Mouse (Mus musculus) gastrocnemius, postnatal 36 days (tissue): ENCODE measurements around the gene Hdgfl2. TPM values are rescaled to one million over a fixed set of nuclear protein-coding genes. Genes with fewer than 3 reads are reported as not detected.
A peak's percentile ranks its signal among the peaks of the same experiment; 100 is the strongest.
"Not testable (repeated sequence)": the region's sequence is repeated elsewhere in the genome, so short reads cannot be mapped to it uniquely, and the experiment has no call there.

Experiments
- DNase-seq, 2 experiments: peaks; one replicate each; pipeline ENCODE4 v3.0.0; 2022
- intact Hi-C: fragments of 180-260 bp; cut with DNase I; formaldehyde crosslinking; loops from one replicate; pipeline ENCODE4 v1.15.1; 2025
- total RNA-seq, 2 experiments: library from RNA; stranded (reverse); gene quantifications; 2 replicates each; pipeline ENCODE4 v1.2.3; 2021

Hdgfl2 gene
- total RNA-seq, 2 experiments from 2014 or later: 20.2 to 26.5 TPM

GRCm38 (mm10) chr17:56100811-56101210, 21.4 kb downstream of the Hdgfl2 start:
- intact Hi-C loops: no loop called here
- DNase-seq: peak in 1 of 2 experiments; percentile 39

- intact Hi-C loops: no loop called here
- no peak for DNase-seq
Observed at GRCm38 (mm10) chr17:56102158-56102557, 22.7 kb downstream of the Hdgfl2 start.

GRCm38 (mm10) chr17:56102927-56103326, 23.5 kb downstream of the Hdgfl2 start:
- DNase-seq: no peak
- intact Hi-C loops: no loop called here

- DNase-seq: no peak
- intact Hi-C loops: no loop called here
Observed at GRCm38 (mm10) chr17:56103465-56104285, 24.2 kb downstream of the Hdgfl2 start.

GRCm38 (mm10) chr17:56104821-56105220, 25.4 kb downstream of the Hdgfl2 start:
- intact Hi-C loops, DNase-seq: not testable (repeated sequence)

- DNase-seq, intact Hi-C loops: not testable (repeated sequence)
Observed at GRCm38 (mm10) chr17:56106436-56106835, 27.0 kb downstream of the Hdgfl2 start.

- no peak for DNase-seq
- intact Hi-C loops: no loop called here
Observed at GRCm38 (mm10) chr17:56106981-56107380, 27.5 kb downstream of the Hdgfl2 start.

GRCm38 (mm10) chr17:56107736-56108135, 28.3 kb downstream of the Hdgfl2 start:
- intact Hi-C loops: no loop called here
- no peak for DNase-seq

- intact Hi-C loops: no loop called here
- DNase-seq: peak; percentile 79 to 83
Observed at GRCm38 (mm10) chr17:56108334-56109044, 29.1 kb downstream of the Hdgfl2 start.

GRCm38 (mm10) chr17:56109219-56110051, 30.0 kb downstream of the Hdgfl2 start, which contains the start of gene Plin4:
TSS of gene Plin4 (minus strand) at chr17:56109803.
- peak; percentile 45 to 74 for DNase-seq
- intact Hi-C loops: no loop called here

GRCm38 (mm10) chr17:56110571-56110970, 31.1 kb downstream of the Hdgfl2 start:
- DNase-seq: peak in 1 of 2 experiments; percentile 56
- intact Hi-C loops: no loop called here

- intact Hi-C loops: no loop called here
Observed at GRCm38 (mm10) chr17:56111021-56111420, 31.6 kb downstream of the Hdgfl2 start.

GRCm38 (mm10) chr17:56111864-56112263, 32.4 kb downstream of the Hdgfl2 start:
- intact Hi-C loops: no loop called here
- DNase-seq: no peak

More at GRCm38 (mm10) chr17:56111021-56111420, 31.6 kb downstream of the Hdgfl2 start:
- no peak for DNase-seq

GRCm38 (mm10) chr17:56112743-56113142, 33.3 kb downstream of the Hdgfl2 start:
- no peak for DNase-seq
- intact Hi-C loops: no loop called here

GRCm38 (mm10) chr17:56116193-56116592, 36.8 kb downstream of the Hdgfl2 start:
- intact Hi-C loops: no loop called here
- no peak for DNase-seq

GRCm38 (mm10) chr17:56117251-56117710, 37.8 kb downstream of the Hdgfl2 start, which contains the start of gene Plin5:
TSS of gene Plin5 (minus strand) at chr17:56117596.
- intact Hi-C loops: no loop called here

GRCm38 (mm10) chr17:56119431-56119830, 40.0 kb downstream of the Hdgfl2 start:
- intact Hi-C loops: no loop called here
- no peak for DNase-seq

More at GRCm38 (mm10) chr17:56117251-56117710, 37.8 kb downstream of the Hdgfl2 start, which contains the start of gene Plin5:
- DNase-seq: peak in 1 of 2 experiments; percentile 59

GRCm38 (mm10) chr17:56119981-56120880, 40.8 kb downstream of the Hdgfl2 start:
- intact Hi-C loops: no loop called here
- peak; percentile 53 to 74 for DNase-seq

GRCm38 (mm10) chr17:56121826-56122225, 42.4 kb downstream of the Hdgfl2 start, which contains the start of gene Lrg1:
TSS of gene Lrg1 (minus strand) at chr17:56122001.
- intact Hi-C loops: no loop called here
- DNase-seq: no peak
